Mouse (Mus musculus) natural killer cell, adult 2 months (primary cell): ENCODE results near the gene Bok.

Source experiments
- DNase-seq, 2 experiments: peaks; one replicate each; pipeline ENCODE4 v3.0.0; 2022; ENCODE audit warnings: low spot score in 2 of 2

Bok gene

DNA sequence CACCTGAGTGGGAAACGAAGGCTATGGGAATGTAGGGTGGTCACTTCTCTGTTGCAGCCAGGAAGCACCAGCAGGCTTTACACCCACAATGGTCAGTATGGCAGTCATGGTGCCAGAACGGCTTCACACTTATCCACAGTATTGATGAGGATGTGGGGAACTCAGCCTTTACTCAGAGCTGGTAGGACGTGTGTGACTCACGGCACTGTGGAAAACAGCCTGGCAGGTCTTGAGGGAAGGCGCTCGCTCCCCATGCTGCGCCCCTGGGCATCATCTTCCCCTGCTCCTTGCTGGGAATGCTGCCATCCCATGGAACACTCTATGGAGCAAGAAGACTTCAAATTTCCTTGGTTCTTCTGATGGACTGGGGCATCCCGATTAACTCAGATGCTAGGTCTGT is 5.6 kb downstream of the Bok start:
- DNase-seq: no peak

DNA sequence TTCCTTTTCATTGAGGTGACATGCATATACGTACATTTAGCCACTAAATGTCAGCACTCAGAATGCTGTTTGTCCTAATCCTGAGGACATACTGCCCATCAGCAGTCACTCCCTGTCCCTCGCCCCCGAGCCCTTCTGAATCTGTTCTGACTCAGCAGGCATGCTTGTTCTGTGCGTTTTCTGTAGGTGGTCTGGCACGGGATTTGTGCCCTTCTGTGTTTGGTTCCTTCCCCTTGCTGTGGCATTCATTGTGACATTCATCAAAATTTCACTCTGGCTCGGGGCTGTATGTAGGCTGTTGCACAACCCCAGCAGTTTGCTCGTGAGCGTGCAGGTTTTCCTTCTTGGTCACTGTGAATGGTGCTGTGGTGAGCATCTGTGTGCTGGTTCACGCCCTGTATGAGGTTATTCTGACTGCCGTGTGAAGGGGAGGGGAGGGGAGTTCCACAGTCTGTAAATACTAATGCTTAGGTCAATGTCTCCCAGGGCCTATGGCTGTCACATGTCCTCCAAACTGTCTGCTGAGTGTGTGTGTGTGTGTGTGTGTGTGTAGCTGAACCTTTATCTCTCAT is 6.4 kb downstream of the Bok start:
- no peak for DNase-seq

DNA sequence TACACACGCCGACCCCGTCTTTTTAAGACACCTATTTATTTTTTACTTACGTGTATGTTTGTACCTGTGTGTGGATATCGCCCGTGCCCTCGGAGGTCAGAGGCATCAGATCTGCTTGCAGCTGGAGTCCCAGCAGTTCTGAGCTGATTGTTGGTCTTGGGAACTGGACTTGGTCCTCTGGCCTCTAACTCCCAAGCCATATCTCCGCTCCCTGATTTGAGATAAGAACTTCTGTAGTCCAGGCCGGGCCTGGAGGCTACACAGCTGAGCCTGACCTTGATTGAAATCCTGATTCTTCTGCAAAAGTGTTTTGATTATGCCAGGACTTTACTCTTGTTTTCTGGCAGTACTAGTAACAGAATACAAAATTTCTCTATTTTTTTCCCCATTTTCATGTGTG is 7.3 kb downstream of the Bok start:
- DNase-seq: no peak

DNA sequence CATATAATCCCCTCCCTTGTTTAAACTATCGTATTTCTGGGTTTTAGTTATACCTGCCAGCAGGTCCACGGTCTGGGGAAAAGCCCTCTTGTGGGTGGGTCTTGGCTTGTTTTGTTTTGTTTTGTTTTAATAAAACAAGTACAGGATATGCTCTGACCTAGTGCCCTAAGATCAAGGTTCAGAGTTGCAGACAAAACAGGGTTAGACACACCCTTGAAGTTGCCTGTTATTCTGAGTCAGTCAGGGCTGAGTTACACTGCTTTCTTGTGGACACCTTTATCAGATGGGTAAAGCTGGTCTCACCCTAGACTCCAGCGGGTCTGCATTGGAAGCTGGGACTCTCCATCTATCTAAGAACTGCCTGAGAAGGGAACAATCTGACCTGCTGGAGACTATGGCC is 8.0 kb downstream of the Bok start:
- DNase-seq: no peak

DNA sequence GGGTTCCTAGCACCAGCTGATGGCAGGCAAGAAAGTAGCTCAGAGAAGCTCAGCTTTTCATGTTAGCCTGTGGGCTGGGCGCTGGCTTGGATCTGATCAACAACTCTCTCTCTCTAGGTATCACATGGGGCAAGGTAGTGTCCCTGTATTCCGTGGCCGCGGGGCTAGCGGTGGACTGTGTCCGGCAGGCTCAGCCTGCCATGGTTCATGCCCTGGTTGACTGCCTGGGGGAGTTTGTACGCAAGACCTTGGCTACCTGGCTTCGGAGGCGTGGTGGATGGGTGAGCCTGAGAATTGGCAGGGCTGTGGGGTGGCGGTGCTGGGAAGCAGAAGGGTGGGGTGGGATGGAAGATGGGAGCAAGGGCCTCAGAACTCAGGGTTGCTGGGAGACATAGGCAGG is 8.5 kb downstream of the Bok start:
- DNase-seq: no peak

DNA sequence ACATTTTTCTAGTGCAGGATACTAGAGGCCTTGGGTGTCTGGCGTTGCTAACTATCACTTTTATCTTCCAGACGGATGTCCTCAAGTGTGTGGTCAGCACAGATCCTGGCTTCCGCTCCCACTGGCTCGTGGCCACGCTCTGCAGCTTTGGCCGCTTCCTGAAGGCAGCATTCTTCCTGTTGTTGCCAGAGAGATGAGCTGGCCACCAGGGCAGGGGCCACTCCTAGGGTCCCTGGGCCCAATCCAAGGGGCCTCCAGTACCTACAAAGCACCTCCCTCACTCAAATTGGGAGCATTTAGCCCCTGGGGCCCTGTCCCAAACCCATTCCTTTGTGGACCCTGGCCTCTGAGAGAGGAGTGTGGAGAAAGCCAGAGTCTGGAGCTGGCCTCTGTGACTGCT is 9.5 kb downstream of the Bok start:
- no peak for DNase-seq

DNA sequence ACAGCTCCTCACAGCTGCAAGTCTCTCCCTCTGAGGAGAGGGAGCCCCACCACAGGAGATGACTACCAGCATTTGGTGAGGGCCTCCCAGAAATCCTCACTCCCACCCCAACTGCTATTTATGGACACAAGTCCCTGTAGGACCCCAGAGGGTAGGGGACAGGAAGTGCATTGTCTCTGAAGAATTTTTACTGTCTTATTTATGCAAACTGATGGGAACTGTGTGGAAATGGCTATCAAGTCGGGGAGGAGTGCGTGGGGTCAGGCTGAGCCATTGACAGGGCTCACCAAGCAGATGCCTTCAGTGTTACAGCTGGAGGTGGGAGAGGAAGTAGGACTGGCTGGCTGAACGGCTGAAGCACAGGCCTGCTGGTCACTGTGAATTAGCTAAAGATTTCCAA is 11.9 kb downstream of the Bok start:
- no peak for DNase-seq

DNA sequence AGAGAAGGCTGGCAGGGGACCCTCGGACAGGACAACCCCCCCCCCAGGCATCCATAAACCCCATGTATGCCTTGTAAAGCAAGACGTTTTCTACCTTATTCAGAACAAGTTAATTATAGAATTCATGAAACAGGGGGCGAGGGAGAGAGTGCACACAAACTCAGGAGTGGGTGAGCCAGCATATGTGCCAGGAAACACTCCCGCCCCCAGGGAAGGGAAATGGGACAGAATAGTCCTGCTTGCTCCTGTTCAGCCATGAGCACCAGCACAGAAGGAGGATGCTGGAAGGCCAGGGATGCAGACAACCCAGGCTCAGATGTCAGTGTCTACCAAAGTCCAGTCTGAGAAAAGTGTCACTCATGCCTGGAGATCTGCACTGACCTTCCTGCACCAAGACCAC is 13.7 kb downstream of the Bok start:
- DNase-seq: no peak

DNA sequence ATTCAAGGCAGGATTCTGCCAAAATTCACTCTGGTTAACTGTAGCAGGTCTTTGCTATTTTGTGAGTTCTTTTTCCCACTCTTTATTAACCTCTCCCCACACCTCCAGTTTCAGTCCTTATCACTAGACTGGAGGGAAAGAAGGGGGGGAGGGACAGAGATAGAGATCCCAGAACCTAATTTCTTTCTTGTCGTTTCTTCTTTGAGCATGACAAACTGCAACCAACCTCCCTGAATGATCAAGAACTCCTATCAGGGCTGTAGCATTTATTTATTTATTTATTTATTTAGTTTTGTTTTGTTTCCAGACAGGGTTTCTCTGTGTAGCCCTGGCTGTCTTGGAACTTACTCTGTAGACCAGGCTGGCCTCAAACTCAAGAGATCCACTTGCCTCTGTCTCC is 16.6 kb downstream of the Bok start:
- no peak for DNase-seq

DNA sequence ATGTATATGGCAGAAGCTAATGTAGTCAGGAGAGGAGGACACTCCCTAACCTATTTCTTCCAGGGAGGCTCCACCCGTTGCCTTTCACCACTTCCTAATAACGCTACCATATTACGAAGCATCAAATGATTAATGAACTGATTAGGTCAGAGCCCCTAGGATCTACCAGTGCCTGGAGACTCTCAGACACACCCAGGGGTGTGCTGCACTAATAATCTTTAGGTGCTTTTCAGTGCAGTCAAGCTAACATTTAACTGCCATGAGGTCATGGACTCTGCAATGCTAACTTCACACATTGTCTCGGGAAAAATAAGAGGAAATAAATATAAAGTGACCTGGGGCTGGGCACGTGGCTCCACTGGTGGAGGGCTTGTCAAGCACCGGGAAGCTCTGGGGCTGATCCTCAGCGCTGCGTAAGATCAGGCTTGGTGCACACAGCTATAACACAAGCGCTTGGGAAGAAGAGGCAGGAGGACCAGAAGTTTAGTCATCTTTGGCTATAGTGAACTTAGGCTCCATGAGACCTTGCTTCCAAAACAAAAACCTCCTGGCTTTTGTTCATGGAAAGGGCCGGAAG is 18.1 kb downstream of the Bok start:
- no peak for DNase-seq

DNA sequence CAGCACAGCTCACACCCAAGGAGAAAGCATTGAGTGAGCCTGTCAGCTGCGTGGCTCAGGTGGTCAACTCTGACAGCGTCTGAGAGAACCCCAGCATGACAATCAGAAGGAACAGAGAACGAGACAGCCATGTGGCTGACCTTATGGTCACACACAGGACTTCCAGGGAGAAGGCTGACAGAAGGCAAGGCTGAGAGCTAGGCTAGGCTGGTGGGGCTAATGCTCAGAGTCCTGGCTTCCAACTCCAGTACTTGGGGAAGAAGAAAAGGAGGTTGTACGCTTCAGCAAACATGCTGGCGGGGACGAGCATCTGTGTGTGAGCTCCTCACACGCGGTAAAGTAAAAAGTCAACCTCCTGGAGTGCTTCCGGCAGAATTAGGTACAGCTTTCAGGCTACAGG is 18.9 kb downstream of the Bok start:
- no peak for DNase-seq

DNA sequence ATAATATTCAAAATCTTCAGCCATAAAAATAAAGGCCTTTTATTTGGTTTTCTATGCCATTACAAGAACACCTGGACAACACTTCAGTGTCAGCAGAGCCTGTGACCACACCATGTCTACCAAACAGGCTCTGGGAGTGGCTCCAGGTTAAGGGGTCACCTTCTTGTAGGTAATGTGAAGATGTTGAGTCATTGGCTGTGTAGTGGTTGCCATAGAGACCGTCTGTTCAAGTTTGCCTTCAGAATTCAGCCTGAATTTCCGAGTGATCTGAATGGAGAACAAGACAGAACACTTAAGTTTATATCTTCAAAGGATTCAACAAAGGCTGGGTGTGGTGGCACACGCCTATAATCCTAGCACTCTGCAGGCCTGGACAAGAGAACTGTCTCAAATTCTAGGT is 19.9 kb downstream of the Bok start:
- DNase-seq: no peak

DNA sequence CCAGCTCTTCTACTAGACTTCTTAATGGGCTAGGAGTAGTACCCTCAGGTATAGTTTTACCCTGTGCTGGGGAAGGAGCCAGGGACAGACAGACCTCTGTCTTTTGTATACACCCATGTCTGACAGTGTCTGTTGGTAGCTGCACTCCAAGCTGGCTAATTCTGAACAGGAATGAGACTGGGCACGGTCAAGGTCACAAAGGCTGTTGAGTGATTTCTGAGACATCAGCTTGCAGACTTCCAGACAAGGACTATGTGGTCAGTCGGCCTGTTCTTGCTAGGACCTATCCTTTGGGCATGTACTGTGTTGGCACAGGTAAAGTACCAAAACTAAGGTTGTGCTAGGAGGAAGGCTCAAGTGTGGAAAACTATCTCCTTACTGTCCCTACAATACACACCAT is 30.7 kb downstream of the Bok start:
- DNase-seq: no peak

DNA sequence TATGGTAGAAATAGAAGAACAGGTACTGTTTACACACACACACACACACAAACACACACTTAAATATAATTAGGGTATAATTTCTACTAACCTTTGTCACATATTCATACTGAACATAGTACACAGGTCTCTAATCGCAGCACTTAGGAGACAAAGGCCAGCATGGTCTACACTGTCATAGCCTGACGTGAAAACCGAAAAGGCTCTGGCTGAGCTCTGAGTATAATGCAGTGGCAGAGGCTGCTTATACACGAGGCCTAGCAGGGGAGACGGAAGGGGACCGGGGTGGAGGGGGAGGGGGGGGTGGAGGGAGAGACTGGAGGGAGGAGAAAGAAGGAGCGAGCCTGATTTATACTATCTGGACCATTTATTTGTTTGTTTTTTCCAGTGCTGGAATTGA is 36.1 kb downstream of the Bok start:
- no peak for DNase-seq

DNA sequence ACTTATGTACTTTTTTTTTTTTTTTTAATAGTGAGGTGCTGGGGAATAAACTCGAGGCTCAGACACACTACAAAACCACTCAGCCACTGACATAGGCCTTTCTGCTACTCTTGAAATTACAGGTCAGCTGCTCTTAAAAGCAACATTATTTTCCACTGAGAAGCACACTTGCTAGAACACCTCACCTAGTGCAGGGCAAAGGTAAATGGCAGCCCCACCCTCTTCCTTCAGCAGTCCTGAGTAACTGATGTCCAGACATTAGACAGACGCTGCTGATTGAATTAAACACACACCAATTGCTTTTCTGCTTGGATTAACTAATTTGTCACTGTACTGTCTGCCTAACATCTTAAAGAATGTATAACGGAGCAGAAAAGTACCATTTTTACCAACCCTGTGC is 39.2 kb downstream of the Bok start:
- DNase-seq: no peak

DNA sequence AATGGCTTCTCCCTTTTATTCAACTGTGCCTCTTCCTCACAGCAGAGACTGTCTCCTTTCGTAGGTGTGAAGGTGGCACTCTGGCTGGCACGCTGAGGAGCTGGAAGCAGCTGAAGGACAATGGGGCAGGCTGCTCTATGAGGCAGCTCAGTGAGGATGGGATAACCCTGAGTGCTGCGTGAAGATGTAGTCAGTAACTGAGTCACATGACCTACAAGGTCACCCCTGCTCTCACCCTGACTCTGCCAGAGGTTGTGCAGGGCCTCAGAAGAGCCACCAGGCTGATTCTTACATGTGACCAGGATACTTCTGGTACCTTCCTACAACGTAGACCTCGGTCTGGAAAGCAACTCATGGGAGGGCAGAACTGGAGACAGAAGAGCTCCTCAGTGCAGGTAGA is 40.2 kb downstream of the Bok start:
- DNase-seq: no peak

DNA sequence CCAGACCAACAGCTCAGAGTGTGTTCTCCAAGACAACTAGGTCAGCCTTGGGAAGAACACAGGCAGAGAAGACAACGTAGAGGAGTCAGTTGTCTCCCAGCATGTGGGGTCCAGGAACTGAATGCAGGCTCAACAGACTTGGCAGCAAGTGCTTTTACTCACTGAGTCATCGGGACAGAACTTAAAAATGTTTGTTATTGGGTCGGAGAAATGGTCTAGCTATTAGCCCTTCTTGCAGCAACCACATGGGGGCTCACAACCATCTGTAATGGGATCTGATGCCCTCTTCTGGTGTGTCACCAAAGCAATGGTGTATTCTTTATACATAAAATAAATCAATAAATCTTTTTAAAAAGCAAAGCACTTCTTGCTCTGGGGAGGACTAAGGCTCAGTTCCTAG is 40.7 kb downstream of the Bok start:
- DNase-seq: no peak

DNA sequence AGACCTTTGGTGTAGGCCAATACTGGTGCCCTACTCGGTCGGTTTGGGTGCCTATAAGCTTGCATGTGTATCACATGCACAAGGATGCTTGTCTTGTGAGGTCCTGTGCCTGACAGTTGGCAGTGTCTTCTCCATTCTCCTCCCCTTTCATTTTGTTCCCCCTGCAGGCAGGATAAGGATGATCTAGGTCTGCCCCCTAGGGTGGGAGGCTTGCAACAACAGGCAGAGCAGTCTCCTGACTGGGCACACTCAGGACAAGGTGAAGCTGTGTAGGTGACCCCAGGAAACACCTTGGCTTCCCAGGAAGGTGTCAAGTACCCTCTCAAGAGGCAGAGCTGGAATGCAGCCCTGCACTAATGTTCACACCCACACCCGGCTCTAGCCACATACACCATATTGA is 41.5 kb downstream of the Bok start:
- peak; percentile 37 to 38 for DNase-seq

DNA sequence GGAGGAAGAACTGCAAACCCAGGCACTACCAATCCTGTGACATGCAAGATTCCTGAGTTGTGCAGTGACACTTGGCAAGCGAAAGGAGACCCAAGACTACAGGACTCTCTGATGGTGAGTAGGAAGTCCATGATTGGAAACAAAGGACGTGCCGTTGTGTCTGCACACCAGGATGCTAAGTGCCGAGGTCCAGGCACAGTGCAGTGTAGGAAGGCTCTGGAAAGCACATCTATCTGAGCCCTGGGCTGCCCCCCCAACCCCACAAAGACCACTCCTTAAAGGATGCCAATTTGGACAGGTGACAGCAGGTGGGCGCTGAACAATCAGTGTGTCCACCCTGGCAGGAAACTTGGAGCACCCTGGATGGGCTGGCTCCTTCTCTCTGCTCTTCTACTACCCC is 45.6 kb downstream of the Bok start:
- DNase-seq: no peak

DNA sequence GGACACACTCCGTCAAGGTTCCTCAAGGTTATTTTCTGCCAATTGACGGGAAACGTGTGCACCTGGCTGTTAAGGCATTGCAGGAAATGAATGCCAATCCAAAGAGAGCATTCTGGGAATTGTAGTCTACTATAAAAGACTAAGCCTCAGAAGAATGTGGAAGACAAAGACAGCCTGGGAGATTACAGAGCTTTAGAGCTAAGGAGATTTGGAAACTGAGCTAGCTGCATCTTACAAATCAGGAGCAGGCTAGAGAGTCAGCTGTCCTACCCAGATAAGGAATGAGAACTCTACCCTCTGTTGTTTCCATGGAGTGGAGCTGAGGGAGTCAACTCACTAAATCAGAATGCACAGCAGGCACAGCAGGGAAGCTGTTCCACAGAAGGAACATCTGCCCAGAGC is 46.4 kb downstream of the Bok start:
- no peak for DNase-seq

DNA sequence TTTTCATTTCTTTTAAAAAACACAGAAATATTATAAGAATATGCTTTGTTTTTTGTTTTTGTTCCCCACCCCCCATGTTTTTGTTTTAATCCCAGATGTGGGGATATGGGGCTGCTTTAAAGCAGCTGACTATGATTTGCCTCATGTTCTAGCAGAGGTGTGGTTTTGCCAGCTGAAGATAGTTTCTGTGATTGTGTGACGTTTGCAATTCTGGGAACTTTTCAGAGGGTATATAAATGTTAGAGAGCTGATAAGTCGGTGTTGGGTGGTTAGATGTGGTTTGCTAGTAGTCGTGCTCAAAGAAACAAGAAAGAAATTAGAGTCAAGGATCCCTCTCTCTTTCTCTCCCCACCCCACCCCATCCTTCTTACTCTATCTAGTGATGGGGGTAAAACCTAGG is 50.4 kb downstream of the Bok start:
- no peak for DNase-seq

DNA sequence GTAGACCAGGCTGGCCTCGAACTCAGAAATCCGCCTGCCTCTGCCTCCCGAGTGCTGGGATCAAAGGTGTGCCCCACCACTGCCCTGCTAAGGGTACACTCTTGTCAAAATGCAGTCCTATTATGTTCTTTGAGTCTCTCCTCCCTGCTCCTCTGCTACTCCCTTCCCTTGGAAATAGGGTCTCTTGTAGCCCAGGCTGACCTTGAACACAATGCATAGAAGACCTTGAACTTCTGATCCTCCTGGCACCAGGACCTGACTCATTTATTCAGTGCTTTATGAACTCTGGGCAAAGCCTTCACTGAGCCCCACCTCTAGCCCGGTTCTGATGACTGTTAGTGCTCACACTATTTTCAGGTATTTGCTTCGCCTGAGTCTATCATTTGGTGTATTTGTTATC is 52.3 kb downstream of the Bok start:
- DNase-seq: no peak

DNA sequence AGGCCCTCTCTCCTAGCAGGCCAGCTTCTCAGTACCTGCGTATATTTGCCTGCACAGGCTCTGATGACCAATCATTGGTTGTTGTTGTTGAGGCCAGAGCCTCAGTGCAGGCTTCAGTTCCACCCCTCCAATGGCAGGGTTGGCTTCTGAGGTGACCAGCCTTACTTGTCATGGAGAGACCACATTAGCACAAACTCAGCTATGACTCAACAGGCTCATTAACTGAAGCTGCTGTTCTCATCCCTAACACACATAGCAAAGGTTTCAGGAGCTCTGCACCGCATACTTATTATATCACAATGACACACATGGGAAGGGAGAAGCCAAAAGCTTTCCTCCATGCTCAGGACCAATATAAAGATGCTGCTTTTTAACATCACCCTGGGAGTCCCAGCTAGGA is 55.2 kb downstream of the Bok start:
- no peak for DNase-seq

DNA sequence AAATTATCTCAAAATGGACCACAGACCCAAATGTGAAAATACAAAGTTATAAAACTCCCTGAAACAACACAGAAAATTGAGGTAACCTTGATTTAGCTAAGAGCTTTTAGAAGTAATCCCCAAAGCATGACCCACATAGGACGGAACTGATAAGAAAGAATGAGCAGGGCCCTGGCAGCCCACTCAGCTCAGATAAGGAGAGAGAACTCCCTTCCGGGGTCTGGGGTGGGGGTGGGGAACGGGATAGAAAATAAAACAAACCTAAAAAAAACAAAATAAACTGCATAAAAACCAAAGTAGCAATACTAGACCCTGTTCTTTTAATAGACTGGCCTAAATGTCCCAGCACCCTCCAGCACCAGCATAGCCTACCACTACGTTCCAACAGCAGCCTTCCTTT is 56.5 kb downstream of the Bok start:
- no peak for DNase-seq

DNA sequence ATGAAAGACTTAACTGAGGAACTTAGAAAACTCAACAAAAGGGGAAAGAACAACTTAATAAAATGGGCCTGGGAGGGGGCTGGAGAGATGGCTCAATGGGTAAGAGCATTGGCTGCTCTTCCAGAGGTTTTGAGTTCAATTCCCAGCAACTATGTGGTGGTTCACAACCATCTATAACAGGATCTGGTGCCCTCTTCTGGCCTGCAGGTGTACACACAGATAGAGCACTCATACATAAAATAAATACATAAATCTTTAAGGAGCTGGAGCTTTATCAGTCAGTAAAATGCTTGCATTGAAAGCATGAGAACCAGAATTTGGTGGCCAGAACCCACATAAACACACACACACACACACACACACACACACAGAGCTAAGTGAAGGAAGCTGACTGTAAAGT is 57.5 kb downstream of the Bok start:
- DNase-seq: no peak
